Mouse (Mus musculus): Measurements from ENCODE around the gene Cdkal1.

Gene Cdkal1

DNA sequence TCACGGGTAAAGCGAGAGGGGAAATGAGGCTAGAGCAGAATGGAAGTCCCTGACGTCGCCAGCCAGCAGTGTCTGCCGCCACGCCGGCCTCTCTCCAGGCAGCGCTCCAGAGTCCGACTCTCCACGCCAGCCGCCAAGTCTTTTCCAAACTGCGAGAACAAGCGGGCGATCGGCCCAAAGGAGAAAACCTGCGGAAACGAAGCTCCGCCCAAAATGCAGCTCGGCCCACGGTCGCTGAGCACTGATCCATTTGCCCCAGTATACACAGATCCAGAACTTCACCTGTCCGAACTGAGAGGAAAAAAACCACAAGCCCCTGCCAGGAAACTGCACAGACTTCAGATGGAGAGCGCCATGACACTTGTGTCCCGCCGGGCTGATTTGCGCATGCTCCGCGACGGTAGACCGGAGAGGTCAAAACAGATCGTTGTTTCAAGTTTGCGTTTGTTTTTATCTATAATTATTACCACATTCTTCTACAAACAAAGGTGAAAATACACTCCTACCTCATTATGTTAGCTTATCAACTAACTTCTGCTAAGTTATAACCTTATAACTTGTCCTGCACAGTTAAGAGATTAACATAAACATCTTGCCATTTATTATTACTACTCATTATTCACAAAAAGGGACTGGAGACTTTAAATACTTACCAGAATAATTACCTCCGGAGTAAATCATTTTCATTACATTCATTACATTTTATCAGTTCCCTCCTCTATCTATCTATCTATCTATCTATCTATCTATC lies at the start of gene Cdkal1:
Gene Cdkal1 (minus strand): TSS at position 394 of the 751 bp plus-strand sequence.
- ATAC-seq (ENCODE audit: insufficient number of reproducible peaks, low FRiP score, low TSS enrichment) = peak; percentile 83

DNA sequence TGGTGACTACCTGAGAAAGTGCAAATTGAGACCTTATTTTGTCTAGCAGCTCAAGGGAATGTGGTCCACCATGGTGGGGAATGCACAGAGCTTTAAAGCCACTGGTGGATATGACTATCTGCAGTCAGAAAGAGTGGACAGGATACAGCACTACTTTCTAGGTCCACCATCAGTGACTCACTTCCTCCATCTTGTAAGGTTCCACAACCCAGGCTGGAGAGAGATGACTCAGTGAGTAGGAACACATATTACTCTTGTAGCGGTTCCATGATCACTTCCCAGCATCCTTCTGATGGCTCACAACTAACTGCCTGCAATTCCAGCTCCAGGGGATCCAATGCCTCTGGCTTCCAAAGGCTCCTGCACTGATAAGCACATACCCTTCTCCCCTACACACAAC lies 47.9 kb upstream of the Cdkal1 start:
- no peak for ATAC-seq (ENCODE audit: insufficient number of reproducible peaks, low FRiP score, low TSS enrichment)

DNA sequence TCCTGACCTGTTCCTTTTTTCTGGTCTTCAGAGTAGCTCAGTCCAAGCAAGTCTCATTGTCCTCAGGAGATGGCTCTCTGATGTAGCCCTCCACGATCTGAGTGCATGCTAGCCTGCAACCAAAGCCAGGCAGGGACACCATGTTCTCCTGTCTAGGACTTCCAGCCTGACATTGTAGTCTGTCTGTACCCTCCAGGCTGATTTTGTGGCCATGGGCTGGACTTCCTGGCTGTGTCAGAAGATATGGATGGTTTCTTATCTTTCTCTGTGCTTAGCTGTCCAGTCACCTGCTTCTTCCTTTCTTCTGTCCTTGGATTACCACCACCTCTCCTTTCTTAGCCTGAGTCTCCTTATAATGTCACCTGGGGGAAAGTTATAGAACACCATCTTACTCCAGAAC lies 47.2 kb upstream of the Cdkal1 start:
- no peak for ATAC-seq (ENCODE audit: insufficient number of reproducible peaks, low FRiP score, low TSS enrichment)

DNA sequence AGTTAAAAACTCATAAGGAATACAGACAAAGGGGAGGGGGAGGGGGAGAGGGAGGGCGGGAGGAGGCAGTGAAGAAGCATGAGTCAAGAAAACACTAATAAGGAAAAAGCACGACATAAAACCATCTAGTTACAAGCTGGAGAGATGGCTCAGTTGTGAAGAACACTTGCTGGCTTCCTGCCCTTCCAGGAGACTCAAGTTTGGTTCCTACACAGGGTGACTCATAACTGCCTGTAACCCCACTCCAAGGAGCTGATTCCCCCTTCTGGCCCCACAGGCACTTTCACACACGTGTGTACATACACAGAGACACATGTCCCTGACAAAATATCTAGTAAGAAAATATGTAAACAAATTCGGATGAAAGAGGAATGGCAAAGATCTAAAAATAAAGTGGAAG lies 46.2 kb upstream of the Cdkal1 start:
- ATAC-seq (ENCODE audit: insufficient number of reproducible peaks, low FRiP score, low TSS enrichment) = no peak

GRCm38 (mm10) chr13:29866780-29867179 lies 11.3 kb upstream of the Cdkal1 start:
- ATAC-seq (ENCODE audit: insufficient number of reproducible peaks, low FRiP score, low TSS enrichment) = no peak

DNA sequence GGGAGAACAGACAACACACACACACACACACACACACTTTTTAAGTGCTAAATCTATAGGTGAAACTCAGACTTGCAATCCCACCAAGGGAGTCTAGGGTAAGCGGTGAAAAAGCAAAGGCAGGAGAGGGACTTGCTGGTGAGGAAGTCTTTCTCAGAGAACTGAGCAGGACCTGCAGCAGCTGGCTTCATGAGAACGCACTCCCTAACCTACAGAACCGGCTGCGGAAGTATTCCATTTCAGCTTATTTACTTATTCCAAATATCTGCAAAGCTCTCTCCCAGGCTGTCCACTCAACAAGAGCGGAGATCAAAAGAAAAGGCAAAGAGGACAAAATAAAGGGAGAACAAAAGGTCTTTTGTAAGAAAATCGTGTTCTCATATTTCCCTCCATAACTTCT lies 8.9 kb upstream of the Cdkal1 start:
- no peak for ATAC-seq (ENCODE audit: insufficient number of reproducible peaks, low FRiP score, low TSS enrichment)

- no peak for ATAC-seq (ENCODE audit: insufficient number of reproducible peaks, low FRiP score, low TSS enrichment)
Measured at GRCm38 (mm10) chr13:29860087-29860486, 4.6 kb upstream of the Cdkal1 start.

DNA sequence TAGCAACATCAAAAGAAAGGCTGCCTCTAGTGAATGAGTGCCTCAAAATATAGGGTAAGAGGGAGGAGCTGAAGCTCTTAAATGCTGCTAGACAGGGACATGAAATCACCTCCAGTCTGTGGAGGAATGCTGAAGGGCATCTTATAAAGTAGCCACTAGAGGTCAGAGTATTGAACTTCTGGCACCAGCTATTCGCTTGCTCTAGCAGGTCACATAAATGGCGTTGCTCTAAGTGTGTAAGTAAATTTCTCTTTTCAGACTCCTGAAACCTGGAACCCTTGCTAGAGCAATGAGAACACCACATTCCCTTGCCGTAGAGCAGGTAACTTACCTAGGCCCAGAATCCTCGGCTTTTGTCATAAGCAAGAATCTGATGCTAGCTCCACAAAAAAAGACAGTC lies 2.0 kb upstream of the Cdkal1 start:
- ATAC-seq (ENCODE audit: insufficient number of reproducible peaks, low FRiP score, low TSS enrichment) = peak; percentile 78

DNA sequence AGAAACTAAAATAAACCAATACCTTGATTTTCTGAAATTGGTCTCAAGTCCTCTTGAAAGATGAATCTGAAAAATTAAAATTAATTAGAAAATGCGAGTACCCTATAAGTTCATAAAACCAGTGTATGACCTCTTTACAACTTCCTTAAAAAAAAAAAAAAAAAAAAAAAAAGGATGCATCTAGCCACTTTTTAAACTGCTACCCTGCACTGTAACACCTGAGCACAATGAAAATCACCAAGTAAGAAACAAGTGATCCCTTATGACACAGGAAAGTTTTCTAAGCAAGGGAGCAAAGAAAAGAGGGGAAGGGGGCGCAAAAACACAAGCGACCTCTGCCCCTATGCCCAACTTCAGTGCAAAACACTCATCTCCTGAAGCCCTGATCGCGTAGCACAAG lies 598 bp downstream of the Cdkal1 start:
- no peak for ATAC-seq (ENCODE audit: insufficient number of reproducible peaks, low FRiP score, low TSS enrichment)

DNA sequence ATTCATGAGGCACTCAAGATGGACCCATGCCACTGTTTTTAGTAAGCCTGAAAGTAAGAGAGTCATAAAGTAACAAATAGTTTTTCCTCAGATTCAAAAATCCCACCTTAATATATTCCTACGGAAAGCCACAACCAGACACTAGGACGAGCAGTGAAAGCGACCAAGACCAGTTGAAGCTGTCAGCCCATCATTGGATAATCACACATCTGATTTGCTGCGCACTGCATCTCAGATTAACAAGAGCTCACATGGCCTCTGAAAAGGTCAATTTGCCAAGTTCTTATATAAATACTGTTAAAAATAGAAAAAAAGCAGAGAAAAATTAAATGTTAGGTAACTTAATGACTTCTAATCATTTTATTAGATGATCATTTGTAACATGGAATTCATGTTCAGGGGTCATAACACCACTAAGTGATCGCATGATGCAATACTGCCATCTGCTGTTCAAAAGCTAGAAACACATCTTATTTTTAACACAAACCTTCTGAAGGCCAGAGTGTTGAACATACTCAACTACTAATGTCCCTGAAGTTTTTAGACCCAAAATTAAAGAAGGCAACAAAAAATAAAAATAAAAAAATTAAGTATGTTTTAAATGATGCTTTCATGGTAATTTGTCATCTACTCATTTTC lies 16.9 kb downstream of the Cdkal1 start:
- no peak; the same call in 1 of the 2 replicates for ATAC-seq (ENCODE audit: insufficient number of reproducible peaks, low FRiP score, low TSS enrichment)

DNA sequence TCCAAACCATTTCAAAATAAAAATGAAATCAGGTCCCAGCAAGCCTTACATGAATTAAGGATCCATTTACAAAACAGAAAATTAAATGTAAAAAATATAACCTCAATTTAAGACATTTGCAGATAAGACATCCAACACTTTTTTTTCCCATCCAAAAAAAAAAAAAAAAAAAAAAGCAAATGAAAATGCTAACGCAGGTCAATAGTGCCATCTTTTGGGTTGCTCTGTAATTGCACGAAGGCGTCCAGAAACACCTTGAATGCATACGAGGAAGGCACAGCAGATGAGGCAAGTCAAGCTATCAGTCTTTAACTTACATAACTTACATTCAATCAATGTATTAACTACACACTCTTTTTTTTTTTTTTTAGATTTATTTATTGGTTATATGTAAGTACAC lies 20.3 kb downstream of the Cdkal1 start:
- no peak for ATAC-seq (ENCODE audit: insufficient number of reproducible peaks, low FRiP score, low TSS enrichment)

- no peak for ATAC-seq (ENCODE audit: insufficient number of reproducible peaks, low FRiP score, low TSS enrichment)
Measured at GRCm38 (mm10) chr13:29833751-29834150, 21.7 kb downstream of the Cdkal1 start.

DNA sequence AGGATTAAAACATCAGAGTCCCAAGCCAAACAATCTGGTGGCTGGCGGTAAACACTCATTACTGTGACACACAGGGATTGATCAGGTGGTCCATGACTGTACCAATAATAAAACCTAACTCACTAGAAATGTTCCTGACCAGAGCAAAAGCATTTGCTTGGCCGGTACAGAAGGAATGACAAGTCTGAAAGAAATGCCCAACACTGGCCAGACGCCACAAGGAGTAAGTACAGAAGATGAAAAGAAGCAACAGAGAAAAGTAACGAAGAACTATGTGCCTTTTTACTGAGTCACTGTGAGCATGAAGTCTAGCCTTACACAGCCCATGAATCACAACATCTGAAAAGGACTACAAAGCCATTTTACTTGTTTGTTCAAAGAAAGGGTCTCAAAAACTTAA lies 24.3 kb downstream of the Cdkal1 start:
- ATAC-seq (ENCODE audit: insufficient number of reproducible peaks, low FRiP score, low TSS enrichment) = no peak

DNA sequence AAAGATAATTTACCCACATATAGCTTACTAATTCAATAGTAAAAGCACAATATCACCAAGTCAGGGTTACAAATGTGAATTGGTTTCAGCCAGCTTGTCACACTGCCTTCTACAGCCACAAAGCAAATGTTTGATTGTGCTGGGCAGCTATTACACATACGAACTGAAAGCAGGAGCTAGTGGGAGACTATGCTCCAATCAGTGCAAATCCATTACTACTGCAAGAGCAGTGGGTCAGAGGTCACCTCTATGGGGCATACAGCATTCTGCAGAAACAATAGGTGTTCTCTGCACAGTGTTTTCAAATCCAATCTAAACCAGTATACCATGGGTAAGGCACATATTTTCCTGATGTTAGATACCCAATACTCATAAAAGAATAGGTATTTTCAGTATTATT lies 27.4 kb downstream of the Cdkal1 start:
- no peak for ATAC-seq (ENCODE audit: insufficient number of reproducible peaks, low FRiP score, low TSS enrichment)

GRCm38 (mm10) chr13:29826469-29826868 lies 29.0 kb downstream of the Cdkal1 start:
- no peak for ATAC-seq (ENCODE audit: insufficient number of reproducible peaks, low FRiP score, low TSS enrichment)

GRCm38 (mm10) chr13:29826041-29826440 lies 29.4 kb downstream of the Cdkal1 start:
- no peak for ATAC-seq (ENCODE audit: insufficient number of reproducible peaks, low FRiP score, low TSS enrichment)

- no peak for ATAC-seq (ENCODE audit: insufficient number of reproducible peaks, low FRiP score, low TSS enrichment)
Measured at GRCm38 (mm10) chr13:29824797-29825196, 30.7 kb downstream of the Cdkal1 start.

- no peak for ATAC-seq (ENCODE audit: insufficient number of reproducible peaks, low FRiP score, low TSS enrichment)
Measured at GRCm38 (mm10) chr13:29824326-29824725, 31.1 kb downstream of the Cdkal1 start.

GRCm38 (mm10) chr13:29823906-29824305 lies 31.6 kb downstream of the Cdkal1 start:
- ATAC-seq (ENCODE audit: insufficient number of reproducible peaks, low FRiP score, low TSS enrichment) = peak; percentile 99

- no peak for ATAC-seq (ENCODE audit: insufficient number of reproducible peaks, low FRiP score, low TSS enrichment)
Measured at GRCm38 (mm10) chr13:29823487-29823886, 32.0 kb downstream of the Cdkal1 start.

- ATAC-seq (ENCODE audit: insufficient number of reproducible peaks, low FRiP score, low TSS enrichment) = no peak
Measured at GRCm38 (mm10) chr13:29819910-29820583, 35.4 kb downstream of the Cdkal1 start.

Measured in cerebellum, adult (tissue).